Mouse (Mus musculus): ENCODE measurements around the gene Snx11.

- TF ChIP-seq EP300 (IDR thresholded peaks at IDR 0.05; ENCODE audit: low read depth in 1 of 2, low read length in 2 of 2) (no peak), SIN3A (IDR thresholded peaks at IDR 0.05; ENCODE audit: low read length) (peak; percentile 32; the same call in 1 of the 2 replicates), POLR2AphosphoS2 (IDR thresholded peaks at IDR 0.05; ENCODE audit: low read length) (no peak), CTCF (IDR thresholded peaks at IDR 0.05 in 2 of 3, conservative IDR thresholded peaks at IDR 0.05 in 1 of 3; ENCODE audit: control insufficient read depth in 1 of 3, insufficient read depth in 1 of 3, low read depth in 2 of 3, low read length in 3 of 3, poor library complexity in 1 of 3, severe bottlenecking in 1 of 3) (no peak), POLR2A (IDR thresholded peaks at IDR 0.05; ENCODE audit: control insufficient read depth in 1 of 2, insufficient read depth in 1 of 2, low read depth in 1 of 2, low read length in 2 of 2, poor library complexity in 1 of 2) (no peak), TAL1 (IDR thresholded peaks at IDR 0.05; ENCODE audit: low read length) (no peak), ELF1 (IDR thresholded peaks at IDR 0.05; ENCODE audit: low read depth, low read length) (no peak), TCF12 (IDR thresholded peaks at IDR 0.05; ENCODE audit: low read depth, low read length) (no peak), TBP (IDR thresholded peaks at IDR 0.05; ENCODE audit: low read depth, low read length) (no peak), ZC3H11A (IDR thresholded peaks at IDR 0.05; ENCODE audit: low read depth, low read length) (no peak)
These were observed 47.6 kb upstream of the Snx11 start for GRCm38 (mm10) chr11:96824783-96825495.

Data from MEL (cell line).